Mouse (Mus musculus): ENCODE results near the gene Dgkg. TPM values are rescaled to one million over a fixed set of nuclear protein-coding genes. Genes with fewer than 3 reads are reported as not detected.

Gene Dgkg
- polyA plus RNA-seq, 1 experiment from 2014 or later: 3.0 TPM

GRCm38 (mm10) chr16:22618424-22619056 lies 38.5 kb downstream of the Dgkg start:
- Histone ChIP-seq H3K9me3 (ENCODE audit: control insufficient read depth, low read length) (no peaks in the 10 kb centered on the region), H3K9ac (replicated peaks; ENCODE audit: low read depth, low read length) (no peak overlapping the region), H3K4me3 (ENCODE audit: low read depth, low read length) (no peak overlapping the region), H3K27ac (ENCODE audit: low read depth, low read length) (no peak overlapping the region), H3K4me1 (ENCODE audit: control insufficient read depth, insufficient read depth, low read length) (no peaks in the 10 kb centered on the region), H3K4me2 (ENCODE audit: low read depth, low read length) (no peak overlapping the region), H3K36me3 (ENCODE audit: control insufficient read depth, insufficient read depth, low read length) (no peaks in the 10 kb centered on the region), H3K27me3 (ENCODE audit: control insufficient read depth, insufficient read depth, low read length) (no peaks in the 10 kb centered on the region)
- WGBS: 76% methylated on average over 8 of the region's 8 CpGs
- ATAC-seq (ENCODE audit: low read depth): no peak

GRCm38 (mm10) chr16:22615805-22616204 lies 41.2 kb downstream of the Dgkg start:
- Histone ChIP-seq H3K9me3 (ENCODE audit: control insufficient read depth, low read length) (no peaks in the 10 kb centered on the region), H3K36me3 (ENCODE audit: control insufficient read depth, insufficient read depth, low read length) (no peaks in the 10 kb centered on the region), H3K27ac (ENCODE audit: low read depth, low read length) (no peak overlapping the region)

GRCm38 (mm10) chr16:22613186-22614073 lies 43.6 kb downstream of the Dgkg start:
- Histone ChIP-seq H3K27ac (ENCODE audit: low read depth, low read length) (no peak overlapping the region), H3K9me3 (ENCODE audit: control insufficient read depth, low read length) (no peaks in the 10 kb centered on the region), H3K4me2 (ENCODE audit: low read depth, low read length) (no peak overlapping the region), H3K9ac (replicated peaks; ENCODE audit: low read depth, low read length) (no peak overlapping the region), H3K27me3 (ENCODE audit: control insufficient read depth, insufficient read depth, low read length) (no peaks in the 10 kb centered on the region), H3K4me1 (ENCODE audit: control insufficient read depth, insufficient read depth, low read length) (no peaks in the 10 kb centered on the region), H3K4me3 (ENCODE audit: low read depth, low read length) (no peak overlapping the region), H3K36me3 (ENCODE audit: control insufficient read depth, insufficient read depth, low read length) (no peaks in the 10 kb centered on the region)
- no peak for ATAC-seq (ENCODE audit: low read depth)
- WGBS: 65% methylated on average over 9 of the region's 9 CpGs

More at GRCm38 (mm10) chr16:22615805-22616204, 41.2 kb downstream of the Dgkg start:
- 95% methylated on average over 4 of the region's 4 CpGs for WGBS
- no peak for ATAC-seq (ENCODE audit: low read depth)
- no peaks in the 10 kb centered on the region for H3K27me3 ChIP-seq (ENCODE audit: control insufficient read depth, insufficient read depth, low read length)
- no peak overlapping the region for H3K4me2 ChIP-seq (ENCODE audit: low read depth, low read length)
- H3K4me1 ChIP-seq (ENCODE audit: control insufficient read depth, insufficient read depth, low read length): no peaks in the 10 kb centered on the region
- H3K9ac ChIP-seq (replicated peaks; ENCODE audit: low read depth, low read length): no peak overlapping the region
- no peak overlapping the region for H3K4me3 ChIP-seq (ENCODE audit: low read depth, low read length)

- no peaks in the 10 kb centered on the region for H3K27me3 ChIP-seq (ENCODE audit: control insufficient read depth, insufficient read depth, low read length)
- H3K4me1 ChIP-seq (ENCODE audit: control insufficient read depth, insufficient read depth, low read length): no peaks in the 10 kb centered on the region
- no peak overlapping the region for H3K4me2 ChIP-seq (ENCODE audit: low read depth, low read length)
- H3K27ac ChIP-seq (ENCODE audit: low read depth, low read length): no peak overlapping the region
- ATAC-seq (ENCODE audit: low read depth): no peak
- H3K4me3 ChIP-seq (ENCODE audit: low read depth, low read length): no peak overlapping the region
- H3K36me3 ChIP-seq (ENCODE audit: control insufficient read depth, insufficient read depth, low read length): no peaks in the 10 kb centered on the region
- 36% methylated on average over 6 of the region's 6 CpGs for WGBS
- H3K9ac ChIP-seq (replicated peaks; ENCODE audit: low read depth, low read length): no peak overlapping the region
- no peaks in the 10 kb centered on the region for H3K9me3 ChIP-seq (ENCODE audit: control insufficient read depth, low read length)
Observed at GRCm38 (mm10) chr16:22608046-22608445, 49.0 kb downstream of the Dgkg start.

GRCm38 (mm10) chr16:22606989-22607388 lies 50.0 kb downstream of the Dgkg start:
- H3K9ac ChIP-seq (replicated peaks; ENCODE audit: low read depth, low read length): no peak overlapping the region
- no peak overlapping the region for H3K4me2 ChIP-seq (ENCODE audit: low read depth, low read length)
- H3K27ac ChIP-seq (ENCODE audit: low read depth, low read length): no peak overlapping the region
- WGBS: 92% methylated on average over 4 of the region's 4 CpGs
- no peaks in the 10 kb centered on the region for H3K36me3 ChIP-seq (ENCODE audit: control insufficient read depth, insufficient read depth, low read length)
- H3K9me3 ChIP-seq (ENCODE audit: control insufficient read depth, low read length): no peaks in the 10 kb centered on the region
- ATAC-seq (ENCODE audit: low read depth): no peak
- H3K4me3 ChIP-seq (ENCODE audit: low read depth, low read length): no peak overlapping the region
- no peaks in the 10 kb centered on the region for H3K27me3 ChIP-seq (ENCODE audit: control insufficient read depth, insufficient read depth, low read length)
- H3K4me1 ChIP-seq (ENCODE audit: control insufficient read depth, insufficient read depth, low read length): no peaks in the 10 kb centered on the region

GRCm38 (mm10) chr16:22602399-22602798 lies 54.6 kb downstream of the Dgkg start:
- Histone ChIP-seq H3K27ac (ENCODE audit: low read depth, low read length) (no peak overlapping the region), H3K4me1 (ENCODE audit: control insufficient read depth, insufficient read depth, low read length) (no peaks in the 10 kb centered on the region), H3K4me3 (ENCODE audit: low read depth, low read length) (no peak overlapping the region), H3K4me2 (ENCODE audit: low read depth, low read length) (no peak overlapping the region), H3K27me3 (ENCODE audit: control insufficient read depth, insufficient read depth, low read length) (no peaks in the 10 kb centered on the region), H3K9me3 (ENCODE audit: control insufficient read depth, low read length) (no peaks in the 10 kb centered on the region), H3K9ac (replicated peaks; ENCODE audit: low read depth, low read length) (no peak overlapping the region), H3K36me3 (ENCODE audit: control insufficient read depth, insufficient read depth, low read length) (no peaks in the 10 kb centered on the region)
- 91% methylated on average over 9 of the region's 9 CpGs for WGBS
- ATAC-seq (ENCODE audit: low read depth): no peak

- no peaks in the 10 kb centered on the region for H3K4me1 ChIP-seq (ENCODE audit: control insufficient read depth, insufficient read depth, low read length)
- H3K27ac ChIP-seq (ENCODE audit: low read depth, low read length): no peak overlapping the region
- H3K9me3 ChIP-seq (ENCODE audit: control insufficient read depth, low read length): no peaks in the 10 kb centered on the region
- no peaks in the 10 kb centered on the region for H3K27me3 ChIP-seq (ENCODE audit: control insufficient read depth, insufficient read depth, low read length)
- no peak overlapping the region for H3K4me2 ChIP-seq (ENCODE audit: low read depth, low read length)
- 85% methylated on average over 3 of the region's 3 CpGs for WGBS
- H3K9ac ChIP-seq (replicated peaks; ENCODE audit: low read depth, low read length): no peak overlapping the region
- no peak overlapping the region for H3K4me3 ChIP-seq (ENCODE audit: low read depth, low read length)
- H3K36me3 ChIP-seq (ENCODE audit: control insufficient read depth, insufficient read depth, low read length): no peaks in the 10 kb centered on the region
- no peak for ATAC-seq (ENCODE audit: low read depth)
Observed at GRCm38 (mm10) chr16:22601756-22602155, 55.3 kb downstream of the Dgkg start.

- Histone ChIP-seq H3K4me1 (ENCODE audit: control insufficient read depth, insufficient read depth, low read length) (no peaks in the 10 kb centered on the region), H3K27me3 (ENCODE audit: control insufficient read depth, insufficient read depth, low read length) (no peaks in the 10 kb centered on the region), H3K4me2 (ENCODE audit: low read depth, low read length) (no peak overlapping the region), H3K9ac (replicated peaks; ENCODE audit: low read depth, low read length) (no peak overlapping the region), H3K36me3 (ENCODE audit: control insufficient read depth, insufficient read depth, low read length) (no peaks in the 10 kb centered on the region), H3K9me3 (ENCODE audit: control insufficient read depth, low read length) (no peaks in the 10 kb centered on the region), H3K4me3 (ENCODE audit: low read depth, low read length) (no peak overlapping the region), H3K27ac (ENCODE audit: low read depth, low read length) (no peak overlapping the region)
- 89% methylated on average over 4 of the region's 4 CpGs for WGBS
- ATAC-seq (ENCODE audit: low read depth): no peak
Observed at GRCm38 (mm10) chr16:22600108-22600699, 56.8 kb downstream of the Dgkg start.

- no peak overlapping the region for H3K9ac ChIP-seq (replicated peaks; ENCODE audit: low read depth, low read length)
- H3K27ac ChIP-seq (ENCODE audit: low read depth, low read length): no peak overlapping the region
- H3K36me3 ChIP-seq (ENCODE audit: control insufficient read depth, insufficient read depth, low read length): no peaks in the 10 kb centered on the region
- no peak for ATAC-seq (ENCODE audit: low read depth)
- no peaks in the 10 kb centered on the region for H3K9me3 ChIP-seq (ENCODE audit: control insufficient read depth, low read length)
- H3K4me3 ChIP-seq (ENCODE audit: low read depth, low read length): no peak overlapping the region
- no peaks in the 10 kb centered on the region for H3K4me1 ChIP-seq (ENCODE audit: control insufficient read depth, insufficient read depth, low read length)
- 90% methylated on average over 6 of the region's 6 CpGs for WGBS
- no peaks in the 10 kb centered on the region for H3K27me3 ChIP-seq (ENCODE audit: control insufficient read depth, insufficient read depth, low read length)
- no peak overlapping the region for H3K4me2 ChIP-seq (ENCODE audit: low read depth, low read length)
Observed at GRCm38 (mm10) chr16:22598741-22599140, 58.3 kb downstream of the Dgkg start.

All from neural tube, embryonic 14.5 days (tissue).